Mouse (Mus musculus) lung, adult 2 months (tissue): ENCODE data around the gene Ppil2. TPM values are rescaled to one million over a fixed set of nuclear protein-coding genes. Genes with fewer than 3 reads are reported as not detected.

Experiments used
- DNase-seq: peaks from one replicate; pipeline ENCODE4 v3.0.0; 2022
- H3K4me1 ChIP-seq: fragments of 200-500 bp; 2 replicates; pipeline ENCODE4 v1.6.1; 2011; ENCODE audit warnings: low read length; ENCODE audit not compliant: control insufficient read depth, insufficient read depth
- H3K4me3 ChIP-seq: fragments of 200-500 bp; replicated peaks from 2 replicates; pipeline ENCODE3; 2011; ENCODE audit warnings: low read depth, mild to moderate bottlenecking, control low read depth, low read length; ENCODE audit errors: extremely low read depth
- CTCF ChIP-seq: fragments of 200-500 bp; IDR thresholded peaks from 2 replicates; pipeline ENCODE4 v1.5.1; 2011; ENCODE audit warnings: mild to moderate bottlenecking, low read length, control low read depth; ENCODE audit not compliant: insufficient read depth
- POLR2A ChIP-seq: fragments of 200-500 bp; IDR thresholded peaks from 2 replicates; pipeline ENCODE4 v1.6.1; 2011; ENCODE audit warnings: low read depth, mild to moderate bottlenecking, control low read depth, low read length, borderline replicate concordance; ENCODE audit errors: extremely low read depth
- WGBS: fragments of 180-500 bp; shearing (Covaris S2); methylation state at CpG from one replicate; pipeline ENCODE4 v1.1.7; 2018; 5-methylcytosine and 5-hydroxymethylcytosine counted together
- polyA plus RNA-seq: library from polyadenylated mRNA; depleted of rRNA; stranded (reverse); fragments of >200 nt; gene quantifications from 2 replicates; pipeline ENCODE4 v1.2.3, GENCODE M21; 2012; rRNA removed

Ppil2 gene
- polyA plus RNA-seq, 1 experiment: 74.0 TPM

DNA sequence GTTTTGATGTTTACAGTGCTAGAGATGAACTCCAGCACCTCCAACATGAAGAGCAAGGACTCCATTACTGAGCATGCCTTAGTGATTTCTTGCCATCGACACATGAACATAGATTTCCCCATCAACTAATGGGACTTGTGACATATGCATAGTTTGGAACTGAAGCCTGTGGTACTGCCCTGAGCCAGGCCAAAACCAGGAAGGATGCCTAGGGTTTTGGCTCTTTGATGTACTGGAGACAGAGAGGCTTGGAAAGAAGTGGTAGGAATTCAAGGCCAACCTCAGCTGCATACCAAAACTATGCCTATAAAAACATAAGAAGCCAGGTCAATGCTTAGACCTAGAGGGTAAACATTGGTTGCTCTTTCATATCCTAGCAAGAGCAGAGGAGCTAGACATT, 61.2 kb downstream of the Ppil2 start:
- no peak overlapping the region for H3K4me3 ChIP-seq
- TF ChIP-seq CTCF: no peak
- no peak for TF ChIP-seq POLR2A
- WGBS: 95% methylated on average over 1 of the region's 1 CpGs
- no peaks in the 10 kb centered on the region for H3K4me1 ChIP-seq
- DNase-seq: no peak

DNA sequence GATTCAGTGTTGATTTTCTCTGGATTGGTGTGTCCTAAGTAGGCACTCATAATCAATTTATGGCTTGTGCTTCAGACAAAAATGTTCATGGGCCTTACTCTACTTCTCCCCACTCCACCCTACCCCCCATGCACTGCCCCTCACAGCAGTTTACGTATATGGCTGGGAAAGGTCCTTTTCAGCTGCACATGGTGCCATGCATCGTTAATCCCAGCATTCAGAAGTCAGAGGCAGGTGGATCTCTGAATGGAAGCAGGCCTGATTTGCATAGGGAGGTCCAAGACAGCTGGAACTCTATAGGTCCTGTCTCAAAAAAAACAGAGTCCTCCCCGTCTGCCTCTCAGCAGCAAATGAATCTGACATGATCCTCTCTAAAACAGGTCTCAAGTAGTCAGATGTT, 65.8 kb downstream of the Ppil2 start:
- H3K4me3 ChIP-seq: no peak overlapping the region
- whole genome bisulfite sequencing: 85% methylated on average over 3 of the region's 3 CpGs
- DNase-seq: no peak
- TF ChIP-seq POLR2A (no peak), CTCF (no peak)
- no peaks in the 10 kb centered on the region for H3K4me1 ChIP-seq

DNA sequence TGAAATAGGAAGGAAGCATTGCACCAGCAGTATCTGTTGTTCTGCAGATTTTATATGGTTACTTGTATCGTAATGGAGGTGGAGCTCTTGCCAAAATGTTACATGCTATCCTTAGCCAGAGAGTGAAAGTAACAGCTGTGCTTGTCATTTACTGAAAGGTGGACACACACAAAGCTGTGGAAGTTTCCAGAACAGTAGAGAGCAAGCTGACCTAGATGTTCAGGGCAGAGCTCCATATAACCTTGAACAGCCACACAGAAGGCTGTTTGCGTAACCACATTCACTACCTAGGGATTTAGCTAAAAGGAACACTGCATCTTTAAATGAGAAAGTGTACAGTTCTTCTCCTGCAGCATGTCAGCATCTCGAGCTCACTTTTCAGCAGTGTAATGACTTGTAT, 66.7 kb downstream of the Ppil2 start:
- TF ChIP-seq POLR2A (no peak), CTCF (no peak)
- Histone ChIP-seq H3K4me3 (no peak overlapping the region), H3K4me1 (no peaks in the 10 kb centered on the region)
- 79% methylated on average over 3 of the region's 3 CpGs for WGBS
- DNase-seq: no peak

DNA sequence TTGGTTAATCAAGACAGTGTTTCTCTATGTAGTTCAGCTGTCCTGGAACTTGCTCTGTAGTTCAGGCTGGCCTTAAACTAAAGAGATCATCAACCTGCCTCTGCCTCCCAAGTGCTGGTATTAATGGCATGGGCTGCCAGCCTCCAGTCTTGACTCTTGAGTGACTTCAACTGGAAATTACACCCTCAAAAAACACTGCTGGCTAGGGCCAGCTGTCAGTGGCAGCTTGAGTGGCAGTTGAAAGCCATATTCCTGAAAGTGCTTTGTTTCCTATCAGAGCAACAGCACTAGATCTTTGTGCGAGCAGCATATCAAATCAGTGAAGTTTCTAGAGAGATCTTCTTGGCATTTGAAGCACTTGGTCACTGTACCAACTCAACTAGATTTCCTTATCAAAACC, 69.6 kb downstream of the Ppil2 start:
- no peaks in the 10 kb centered on the region for H3K4me1 ChIP-seq
- no peak overlapping the region for H3K4me3 ChIP-seq
- no peak for DNase-seq
- TF ChIP-seq POLR2A: no peak
- no peak for TF ChIP-seq CTCF
- 89% methylated on average over 1 of the region's 1 CpGs for WGBS

DNA sequence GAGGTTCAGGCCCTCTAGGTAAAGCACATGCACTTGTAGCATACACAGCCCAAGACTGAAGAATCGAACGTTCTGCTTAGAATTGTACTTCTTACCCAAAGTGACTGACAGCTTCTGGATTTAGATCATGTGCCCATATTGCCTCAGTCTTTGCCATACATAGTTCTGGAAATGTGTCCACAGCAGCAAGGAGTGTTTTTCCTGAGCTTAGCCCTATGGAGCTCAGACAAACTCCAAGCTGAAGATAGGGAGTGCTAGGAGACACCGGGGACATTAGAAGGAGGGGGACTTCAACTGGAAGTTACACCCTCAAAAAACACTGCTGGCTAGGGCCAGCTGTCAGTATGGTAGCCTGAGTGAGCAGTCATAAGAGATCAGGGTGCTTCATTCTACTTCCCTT, 70.3 kb downstream of the Ppil2 start:
- 92% methylated on average over 3 of the region's 3 CpGs for WGBS
- Histone ChIP-seq H3K4me3 (no peak overlapping the region), H3K4me1 (no peaks in the 10 kb centered on the region)
- TF ChIP-seq POLR2A: no peak
- DNase-seq: no peak

Other genes starting within 250 kb of the Ppil2 start
- gene Igll1, start 247.3 kb downstream of the Ppil2 start, polyA plus RNA-seq: 0.10 TPM in 1 of 2 replicates, not detected in the other
- 57.2 and 74.8 TPM in 2 replicates for gene Top3b, start 240.5 kb downstream of the Ppil2 start, polyA plus RNA-seq
- gene Vpreb1, start 240.4 kb downstream of the Ppil2 start, polyA plus RNA-seq: 5.9 and 7.2 TPM in 2 replicates
- gene Ppm1f, start 214.8 kb downstream of the Ppil2 start, polyA plus RNA-seq: 40.4 and 46.2 TPM in 2 replicates
- gene Mapk1, start 127.9 kb downstream of the Ppil2 start, polyA plus RNA-seq: 44.2 and 61.0 TPM in 2 replicates
- 1.2 and 2.2 TPM in 2 replicates for gene Ypel1, start 41.6 kb downstream of the Ppil2 start, polyA plus RNA-seq
- gene 2610318N02Rik, start 13.9 kb upstream of the Ppil2 start, polyA plus RNA-seq: 0.89 and 1.2 TPM in 2 replicates
- gene Sdf2l1, start 21.1 kb upstream of the Ppil2 start, polyA plus RNA-seq: 29.1 and 37.2 TPM in 2 replicates
- 5.7 and 6.2 TPM in 2 replicates for gene Ydjc, start 33.4 kb upstream of the Ppil2 start, polyA plus RNA-seq
- 0.91 TPM in 2 replicates for gene Ccdc116, start 36.0 kb upstream of the Ppil2 start, polyA plus RNA-seq
- 40.4 and 51.2 TPM in 2 replicates for gene Ube2l3, start 91.4 kb upstream of the Ppil2 start, polyA plus RNA-seq
- 0.02 and 0.07 TPM in 2 replicates for gene Rimbp3, start 97.3 kb upstream of the Ppil2 start, polyA plus RNA-seq
- 2.0 and 2.2 TPM in 2 replicates for gene Hic2, start 122.3 kb upstream of the Ppil2 start, polyA plus RNA-seq
- 7.0 and 8.6 TPM in 2 replicates for gene Tmem191c, start 164.8 kb upstream of the Ppil2 start, polyA plus RNA-seq
- gene Serpind1, start 220.1 kb upstream of the Ppil2 start, polyA plus RNA-seq: 0.93 and 1.7 TPM in 2 replicates